Mouse (Mus musculus) colon, adult 2 months (tissue): ENCODE data around the gene Cdc25b. TPM values are rescaled to one million over a fixed set of nuclear protein-coding genes. Genes with fewer than 3 reads are reported as not detected.

Source experiments
- polyA plus RNA-seq: library from polyadenylated mRNA; depleted of rRNA; stranded (reverse); fragments of >200 nt; gene quantifications from 2 replicates; pipeline ENCODE4 v1.2.3, GENCODE M21; 2012; rRNA removed

Cdc25b gene
- polyA plus RNA-seq: 26.8 and 29.2 TPM in 2 replicates

DNA sequence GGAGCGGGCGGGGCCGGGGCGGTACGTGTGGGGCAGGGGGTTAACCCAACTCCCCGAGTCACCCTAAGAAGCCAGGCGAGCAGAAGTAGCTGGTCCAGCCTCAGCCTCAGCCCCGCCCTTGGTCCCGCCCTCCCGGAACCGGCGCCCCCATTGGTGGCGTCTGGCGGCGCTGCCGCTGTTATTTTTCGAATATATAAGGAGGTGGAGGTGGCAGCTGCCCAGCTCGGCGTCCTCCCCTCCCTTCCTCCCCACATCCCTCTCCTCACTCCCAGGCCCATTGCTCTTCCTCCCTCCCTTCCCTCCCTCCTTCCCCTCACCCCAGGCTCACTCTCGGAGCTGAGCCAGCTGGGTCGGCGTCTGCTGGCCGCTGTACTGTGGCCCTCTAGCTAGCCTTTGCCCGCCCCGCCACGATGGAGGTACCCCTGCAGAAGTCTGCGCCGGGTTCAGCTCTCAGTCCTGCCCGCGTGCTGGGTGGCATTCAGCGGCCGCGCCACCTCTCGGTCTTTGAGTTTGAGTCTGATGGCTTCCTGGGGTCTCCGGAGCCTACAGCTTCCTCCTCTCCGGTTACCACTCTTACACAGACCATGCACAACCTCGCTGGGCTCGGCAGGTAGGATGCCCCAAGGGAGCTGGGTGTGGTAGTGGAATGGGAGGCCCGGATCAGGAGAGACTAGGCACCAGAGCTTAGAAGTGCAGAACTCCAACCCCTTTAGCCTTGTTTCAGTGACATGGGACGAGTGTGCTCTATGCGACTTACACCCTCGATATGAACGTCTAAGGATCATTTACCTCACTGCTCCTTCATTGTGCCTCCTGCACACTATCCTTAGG is at the start of gene Cdc25b, which contains the start of gene Spef1:
Gene Cdc25b, plus strand, starts transcription at position 179 of the 831 bp plus-strand sequence.
Gene Spef1, minus strand, starts transcription at position 512 of the 831 bp plus-strand sequence.

DNA sequence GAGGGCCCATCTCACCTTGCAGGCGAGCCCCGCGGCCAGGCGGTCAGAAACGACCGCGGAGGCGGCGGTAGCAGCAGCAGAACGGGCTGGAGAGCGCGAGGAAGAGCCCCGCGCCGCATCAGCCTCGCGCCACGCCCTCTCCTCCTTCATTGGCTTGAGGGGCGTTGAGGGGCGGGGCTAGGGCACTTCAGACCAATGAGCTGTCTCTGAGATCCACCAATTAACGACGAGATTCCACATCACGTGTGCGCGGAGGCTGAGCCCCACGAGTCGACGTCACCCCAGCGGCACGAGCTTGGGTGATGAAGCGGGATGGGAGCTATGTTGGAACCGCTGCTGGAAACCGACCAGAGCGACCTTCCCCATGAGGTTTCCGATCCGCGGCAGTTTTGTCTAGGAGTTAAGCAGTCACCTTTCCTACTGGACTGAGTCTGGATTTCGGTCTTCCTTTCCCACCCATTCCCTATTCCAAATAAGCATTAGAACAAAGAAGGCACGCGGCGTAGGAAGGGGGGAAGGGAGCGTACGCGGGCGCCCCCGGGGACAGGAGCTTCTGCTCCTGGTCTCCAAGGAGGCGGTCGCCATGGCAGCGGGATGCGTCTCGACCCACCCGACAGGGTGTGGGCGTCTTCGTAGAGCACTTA is 26.7 kb upstream of the Cdc25b start, which contains the start of gene 1700037H04Rik:
Gene 1700037H04Rik, minus strand, starts transcription at position 144 of the 644 bp plus-strand sequence.

DNA sequence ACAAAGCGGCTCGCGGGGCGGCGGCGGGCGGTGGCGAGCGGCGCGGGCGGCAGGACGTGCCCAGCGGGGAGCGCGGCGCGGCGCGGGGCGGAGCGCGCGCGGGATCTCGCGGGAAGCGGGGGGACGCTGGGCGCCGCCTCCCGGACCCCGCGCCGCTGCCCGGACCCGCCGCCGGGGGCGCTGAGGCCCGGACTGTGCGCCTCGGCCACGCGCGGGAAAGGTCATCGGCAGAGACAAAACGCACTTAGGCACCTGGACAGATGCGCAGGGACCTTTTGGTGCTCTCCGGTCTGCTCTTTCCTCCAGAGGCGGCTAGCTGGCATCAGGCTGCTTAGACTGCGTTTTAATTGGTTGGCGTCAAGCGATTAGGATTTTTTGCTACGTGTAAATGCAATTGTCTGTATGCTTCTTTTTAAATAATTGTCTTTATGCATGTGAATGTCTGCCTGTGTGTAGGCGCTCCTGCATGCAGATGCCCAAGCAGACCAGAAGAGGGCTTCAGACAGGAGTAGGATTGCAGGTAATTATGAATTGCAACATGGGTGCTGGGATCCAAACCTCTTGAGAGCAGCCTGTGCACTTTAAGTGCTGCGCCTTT is 6.7 kb upstream of the Cdc25b start, which contains the start of gene Cenpb:
Gene Cenpb, minus strand, starts transcription at position 78 of the 598 bp plus-strand sequence.

DNA sequence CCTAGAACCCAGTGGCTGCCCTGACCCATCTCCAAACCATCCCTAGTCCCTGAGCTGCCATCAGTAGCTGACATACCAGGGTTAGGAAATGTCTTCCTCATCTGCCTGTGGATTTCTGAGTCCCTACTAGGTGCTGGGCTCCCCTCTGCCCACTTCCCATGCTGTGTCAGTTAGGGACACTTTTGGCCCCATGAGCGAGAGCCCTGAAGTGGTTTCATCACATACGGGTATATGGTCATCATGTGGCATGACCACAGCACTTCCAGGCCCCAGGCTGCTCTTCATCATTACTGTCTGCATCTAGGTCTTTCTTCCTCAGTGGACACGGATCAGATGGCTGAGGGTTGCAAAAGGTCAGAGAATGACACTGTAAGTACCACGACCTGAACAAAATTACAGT is 20.0 kb downstream of the Cdc25b start, which contains the start of gene Ap5s1:
Gene Ap5s1, plus strand, starts transcription at position 301 of the 400 bp plus-strand sequence.

DNA sequence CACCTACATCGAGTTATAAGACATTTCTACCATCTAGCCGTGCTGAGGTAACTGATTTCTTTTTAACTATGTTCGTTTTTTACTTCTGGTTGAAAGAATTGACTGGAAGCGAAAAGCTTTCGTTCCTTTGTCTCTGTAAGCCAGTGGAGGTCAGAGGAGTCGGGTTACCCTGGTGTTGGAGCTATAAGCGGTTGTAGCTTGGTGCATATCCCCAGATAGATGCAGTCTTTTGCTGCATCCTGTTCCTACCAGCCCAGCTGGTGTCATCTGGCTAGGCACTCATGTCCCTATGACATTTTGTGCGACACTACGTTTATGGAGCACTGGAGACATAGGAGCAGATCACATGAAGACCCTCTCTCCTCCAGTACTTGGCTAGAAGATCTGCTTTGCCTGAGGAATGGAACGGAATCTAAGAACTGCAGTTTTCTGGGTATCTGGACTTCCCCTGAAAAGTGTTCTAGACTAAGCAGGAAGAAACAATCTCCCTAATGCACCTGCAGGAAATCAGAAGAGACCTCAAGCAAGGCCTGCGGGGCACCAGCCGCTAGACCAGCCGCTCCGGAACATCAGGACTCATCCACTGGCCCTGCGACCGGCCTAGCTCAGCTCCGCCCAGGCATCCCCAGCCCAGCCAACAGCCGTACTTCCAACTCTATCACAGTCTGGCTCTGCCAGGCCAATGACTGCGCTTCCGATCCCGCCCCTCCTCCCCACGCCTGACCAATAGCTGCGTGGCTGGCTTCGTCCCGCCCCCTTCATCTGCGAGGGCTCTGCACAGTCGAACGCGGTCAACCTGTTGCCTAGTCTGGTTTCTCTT is 46.8 kb downstream of the Cdc25b start, which contains the start of gene Mavs:
Gene Mavs, plus strand, starts transcription at position 757 of the 820 bp plus-strand sequence.

Other genes starting within 250 kb of the Cdc25b start
- gene Gfra4, start 143.9 kb upstream of the Cdc25b start, polyA plus RNA-seq: 39.4 and 46.2 TPM in 2 replicates
- gene Adam33, start 123.1 kb upstream of the Cdc25b start, polyA plus RNA-seq: 56.1 and 60.3 TPM in 2 replicates
- 5.4 and 5.6 TPM in 2 replicates for gene Siglec1, start 100.2 kb upstream of the Cdc25b start, polyA plus RNA-seq
- 7.4 and 8.0 TPM in 2 replicates for gene Hspa12b, start 59.7 kb upstream of the Cdc25b start, polyA plus RNA-seq
- not detected in 2 replicates for gene Gm11037, start 53.5 kb upstream of the Cdc25b start, polyA plus RNA-seq
- gene 1700037H04Rik, start 26.9 kb upstream of the Cdc25b start, polyA plus RNA-seq: 101 and 105 TPM in 2 replicates
- gene Cenpb, start 6.9 kb upstream of the Cdc25b start, polyA plus RNA-seq: 122 and 126 TPM in 2 replicates
- gene Spef1, start 333 bp downstream of the Cdc25b start, polyA plus RNA-seq: 14.4 and 16.7 TPM in 2 replicates
- gene Ap5s1, start 20.1 kb downstream of the Cdc25b start, polyA plus RNA-seq: 61.0 and 81.1 TPM in 2 replicates
- 63.4 and 78.6 TPM in 2 replicates for gene Mavs, start 47.1 kb downstream of the Cdc25b start, polyA plus RNA-seq
- gene Pank2, start 75.5 kb downstream of the Cdc25b start, polyA plus RNA-seq: 17.9 and 23.3 TPM in 2 replicates
- gene Rnf24, start 165.9 kb downstream of the Cdc25b start, polyA plus RNA-seq: 2.0 and 2.2 TPM in 2 replicates